Mouse (Mus musculus): ENCODE measurements at regions not wholly inside any gene's neighbourhood (a gene's known extent, or its start where the extent isn't known, plus 50 kb on each side); places are given as distances from the start of the nearest gene placed in this dataset.

GRCm38 (mm10) chr7:137947424-137947823 is 450.1 kb downstream of the Tcerg1l start:
- Histone ChIP-seq H3K9me3 (replicated peaks; ENCODE audit: insufficient read depth, low read length) (no peaks in the 10 kb centered on the region), H3K9ac (ENCODE audit: control insufficient read depth, low read depth, low read length, poor library complexity, severe bottlenecking) (no peak overlapping the region), H3K27me3 (ENCODE audit: control insufficient read depth in 1 of 2, insufficient read depth in 2 of 2, low read length in 2 of 2) (no peaks in the 10 kb centered on the region), H3K79me2 (ENCODE audit: control insufficient read depth, insufficient read depth, low read length, poor library complexity) (no peaks in the 10 kb centered on the region), H3K4me1 (ENCODE audit: control insufficient read depth in 1 of 2, insufficient read depth in 2 of 2, low read length in 2 of 2) (no peaks in the 10 kb centered on the region), H3K4me3 (ENCODE audit: control insufficient read depth in 1 of 2, insufficient read depth in 1 of 2, low read depth in 2 of 2, low read length in 2 of 2) (no peak overlapping the region), H3K36me3 (ENCODE audit: control insufficient read depth in 1 of 2, insufficient read depth in 2 of 2, low read length in 2 of 2) (no peaks in the 10 kb centered on the region), H3K27ac (ENCODE audit: control insufficient read depth, low read depth, low read length) (no peak overlapping the region)
- TF ChIP-seq BHLHE40 (IDR thresholded peaks at IDR 0.05; ENCODE audit: borderline replicate concordance, low read depth, low read length) (no peak), MYC (IDR thresholded peaks at IDR 0.05; ENCODE audit: low read depth, low read length) (no peak), EP300 (IDR thresholded peaks at IDR 0.05; ENCODE audit: low read depth in 1 of 2, low read length in 2 of 2) (no peak), SMC3 (IDR thresholded peaks at IDR 0.05; ENCODE audit: low read depth, low read length) (no peak), CHD2 (IDR thresholded peaks at IDR 0.05; ENCODE audit: low read length) (no peak), MYB (IDR thresholded peaks at IDR 0.05; ENCODE audit: low read depth, low read length) (no peak), MXI1 (IDR thresholded peaks at IDR 0.05; ENCODE audit: low read depth, low read length) (no peak)
- DNase-seq (ENCODE audit: low read depth, low spot score), result no peak

- no peaks in the 10 kb centered on the region for H3K27me3 ChIP-seq (ENCODE audit: control insufficient read depth in 1 of 2, insufficient read depth in 2 of 2, low read length in 2 of 2)
- H3K27ac ChIP-seq (ENCODE audit: control insufficient read depth, low read depth, low read length), result no peak overlapping the region
- no peaks in the 10 kb centered on the region for H3K4me1 ChIP-seq (ENCODE audit: control insufficient read depth in 1 of 2, insufficient read depth in 2 of 2, low read length in 2 of 2)
- TF ChIP-seq POLR2AphosphoS5 (IDR thresholded peaks at IDR 0.05; ENCODE audit: borderline replicate concordance, low read depth, low read length), result no peak
- no peak for TF ChIP-seq GATA1 (IDR thresholded peaks at IDR 0.05; ENCODE audit: low read depth, low read length)
- TF ChIP-seq ZC3H11A (IDR thresholded peaks at IDR 0.05; ENCODE audit: low read depth, low read length), result no peak
- no peak for TF ChIP-seq ZMIZ1 (IDR thresholded peaks at IDR 0.05; ENCODE audit: low read depth, low read length)
- no peak for TF ChIP-seq MAFK (IDR thresholded peaks at IDR 0.05; ENCODE audit: borderline replicate concordance, low read depth, low read length)
- TF ChIP-seq USF1 (IDR thresholded peaks at IDR 0.05; ENCODE audit: low read depth, low read length), result no peak
- TF ChIP-seq GABPA (IDR thresholded peaks at IDR 0.05; ENCODE audit: low read depth, low read length), result no peak
- TF ChIP-seq JUND (IDR thresholded peaks at IDR 0.05; ENCODE audit: low read depth, low read length), result no peak
- TF ChIP-seq TAL1 (IDR thresholded peaks at IDR 0.05; ENCODE audit: low read length), result no peak
- TF ChIP-seq SMC3 (IDR thresholded peaks at IDR 0.05; ENCODE audit: low read depth, low read length), result no peak
- no peak for TF ChIP-seq MYC (IDR thresholded peaks at IDR 0.05; ENCODE audit: low read depth, low read length)
- no peak for TF ChIP-seq ZKSCAN1 (IDR thresholded peaks at IDR 0.05; ENCODE audit: low read depth, low read length)
- no peak for TF ChIP-seq RAD21 (IDR thresholded peaks at IDR 0.05; ENCODE audit: low read depth, low read length)
- no peak for TF ChIP-seq ZNF384 (IDR thresholded peaks at IDR 0.05; ENCODE audit: low read depth, low read length)
- no peaks in the 10 kb centered on the region for H3K79me2 ChIP-seq (ENCODE audit: control insufficient read depth, insufficient read depth, low read length, poor library complexity)
- no peaks in the 10 kb centered on the region for H3K9me3 ChIP-seq (replicated peaks; ENCODE audit: insufficient read depth, low read length)
- H3K36me3 ChIP-seq (ENCODE audit: control insufficient read depth in 1 of 2, insufficient read depth in 2 of 2, low read length in 2 of 2), result no peaks in the 10 kb centered on the region
- H3K9ac ChIP-seq (ENCODE audit: control insufficient read depth, low read depth, low read length, poor library complexity, severe bottlenecking), result no peak overlapping the region
- no peak for DNase-seq (ENCODE audit: low read depth, low spot score)
- no peak overlapping the region for H3K4me3 ChIP-seq (ENCODE audit: control insufficient read depth in 1 of 2, insufficient read depth in 1 of 2, low read depth in 2 of 2, low read length in 2 of 2)
These were observed 440.2 kb downstream of the Tcerg1l start for GRCm38 (mm10) chr7:137957354-137957753.
